Mouse (Mus musculus) C2C12 (cell line): ENCODE results near the gene Slc6a12.

Source experiments
- CEBPB ChIP-seq: IDR thresholded peaks from one replicate; pipeline ENCODE4 v1.6.1; 2011; ENCODE audit warnings: low read depth, mild to moderate bottlenecking, control low read depth, moderate library complexity
- CTCF ChIP-seq: IDR thresholded peaks from one replicate; pipeline ENCODE4 v1.5.1; 2011; ENCODE audit not compliant: control insufficient read depth, insufficient read depth, insufficient read length
- MYOG ChIP-seq: IDR thresholded peaks from one replicate; pipeline ENCODE4 v1.6.1; 2011; ENCODE audit not compliant: control insufficient read depth, insufficient read length; ENCODE audit errors: extremely low read depth

DNA sequence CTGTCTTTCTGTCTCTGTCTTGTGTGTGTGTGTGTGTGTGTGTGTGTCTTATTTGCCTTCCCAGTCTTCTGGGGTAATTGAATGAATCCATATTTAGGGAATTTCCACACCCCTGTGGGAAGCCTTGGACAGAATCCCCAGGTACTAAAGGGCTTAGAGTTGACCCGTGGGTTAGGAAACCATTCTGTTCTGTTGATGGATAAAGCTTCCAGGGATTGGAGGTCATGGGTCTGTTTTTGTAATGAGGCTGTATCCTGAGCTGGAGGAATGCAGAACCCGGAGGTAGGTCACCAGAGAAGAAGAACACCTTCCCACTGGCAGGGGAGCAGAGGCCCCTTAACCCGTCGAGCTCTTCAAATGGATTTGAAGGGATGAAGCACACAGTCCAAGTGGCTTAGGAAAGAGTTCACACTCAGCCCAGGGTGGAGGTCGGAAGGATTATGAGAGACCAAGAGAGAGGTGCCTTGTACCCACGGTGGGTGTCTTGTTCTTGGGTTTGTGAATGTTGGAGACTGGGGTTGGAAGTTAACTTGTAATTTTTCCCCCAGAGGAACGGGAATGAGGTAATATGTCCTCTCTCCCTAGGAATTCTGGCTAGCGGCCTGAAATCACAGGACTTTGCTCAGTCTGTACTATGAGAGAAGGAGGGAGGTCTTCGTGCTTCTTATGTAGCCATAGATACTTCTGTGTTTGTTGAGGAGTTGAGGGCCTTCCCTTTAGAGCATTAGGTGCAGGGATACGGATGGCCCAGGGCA lies 39.2 kb upstream of the Slc6a12 start:
- TF ChIP-seq CTCF = no peak
- TF ChIP-seq MYOG = no peak
- no peak for TF ChIP-seq CEBPB
